Mouse (Mus musculus) liver, embryonic 11.5 days (tissue): ENCODE measurements around the gene Sidt1. TPM values are rescaled to one million over a fixed set of nuclear protein-coding genes. Genes with fewer than 3 reads are reported as not detected.

Experiments
- ATAC-seq: fragments of 200-750 bp; cut with Nextera tagmentation; replicated peaks from 2 replicates; pipeline ENCODE4 v1.8.0; 2017; ENCODE audit warnings: moderate number of reproducible peaks, mild to moderate bottlenecking, moderate TSS enrichment, moderate library complexity; ENCODE audit not compliant: low FRiP score
- DNase-seq: peaks from one replicate; pipeline ENCODE4 v3.0.0-alpha.2; 2017; ENCODE audit warnings: low spot score
- H3K27ac ChIP-seq: fragments of 300-500 bp; sonication (generic); 2 replicates; pipeline ENCODE4 v1.5.1; 2014; ENCODE audit warnings: mild to moderate bottlenecking, low read depth, low read length, control low read depth
- H3K27me3 ChIP-seq: fragments of 300-500 bp; sonication (generic); replicated peaks from 2 replicates; pipeline ENCODE4 v1.6.1; 2014; ENCODE audit warnings: low read length, mixed read lengths; ENCODE audit not compliant: control insufficient read depth, insufficient read depth
- H3K36me3 ChIP-seq: fragments of 300-500 bp; sonication (generic); 2 replicates; pipeline ENCODE4 v1.6.1; 2014; ENCODE audit warnings: mild to moderate bottlenecking, low read length, moderate library complexity, mixed read lengths; ENCODE audit not compliant: control insufficient read depth, insufficient read depth
- H3K4me1 ChIP-seq: fragments of 300-500 bp; sonication (generic); replicated peaks from 2 replicates; pipeline ENCODE4 v1.6.1; 2014; ENCODE audit warnings: low read length, mixed read lengths; ENCODE audit not compliant: control insufficient read depth, insufficient read depth
- H3K4me2 ChIP-seq: fragments of 300-500 bp; sonication (generic); 2 replicates; pipeline ENCODE4 v1.6.1; 2014; ENCODE audit warnings: mild to moderate bottlenecking, control low read depth, moderate library complexity
- H3K4me3 ChIP-seq: fragments of 300-500 bp; sonication (generic); 2 replicates; pipeline ENCODE4 v1.5.1; 2014; ENCODE audit warnings: low read depth, low read length, control low read depth
- H3K9ac ChIP-seq: fragments of 300-500 bp; sonication (generic); 2 replicates; pipeline ENCODE4 v1.6.1; 2014; ENCODE audit warnings: low read depth, low read length, control low read depth
- H3K9me3 ChIP-seq: fragments of 300-500 bp; sonication (generic); 2 replicates; pipeline ENCODE4 v1.6.1; 2016; ENCODE audit warnings: low read length, inconsistent platforms, mixed read lengths; ENCODE audit not compliant: control insufficient read depth
- WGBS: fragments of 180-500 bp; shearing (Covaris S2); extraction: QIAGEN DNeasy Blood & Tissue Kit; methylation state at CpG from one replicate; pipeline ENCODE4 v1.1.7; 2014; 5-methylcytosine and 5-hydroxymethylcytosine counted together
- polyA plus RNA-seq: library from polyadenylated mRNA; unstranded; fragments of >200 nt; fragmentation: Nextera tagmentation; extraction: Ambion mirVana; gene quantifications from 2 replicates; pipeline ENCODE4 v1.2.1, GENCODE M21; 2014

The Sidt1 gene
- polyA plus RNA-seq, 1 experiment from 2014 or later: not detected

GRCm38 (mm10) chr16:44216417-44216816, 116.6 kb downstream of the Sidt1 start:
- Histone ChIP-seq H3K27me3 (no peaks in the 10 kb centered on the region), H3K4me2 (no peak overlapping the region), H3K4me3 (no peak overlapping the region), H3K9ac (no peak overlapping the region), H3K4me1 (no peaks in the 10 kb centered on the region), H3K27ac (no peak overlapping the region), H3K36me3 (peaks cover 46% of the 10 kb centered on the region), H3K9me3 (no peaks in the 10 kb centered on the region)
- 90% methylated on average over 7 of the region's 7 CpGs for WGBS
- no peak for DNase-seq
- no peak for ATAC-seq

- Histone ChIP-seq H3K9ac (no peak overlapping the region), H3K4me1 (peaks cover 2% of the 10 kb centered on the region; the same call in 1 of the 2 replicates), H3K9me3 (no peaks in the 10 kb centered on the region), H3K36me3 (peaks cover 46% of the 10 kb centered on the region), H3K27me3 (no peaks in the 10 kb centered on the region), H3K27ac (no peak overlapping the region), H3K4me3 (no peak overlapping the region), H3K4me2 (no peak overlapping the region)
- WGBS: 94% methylated on average over 9 of the region's 9 CpGs
- DNase-seq: no peak
- no peak for ATAC-seq
Observed at GRCm38 (mm10) chr16:44215513-44215912, 117.5 kb downstream of the Sidt1 start.

DNA sequence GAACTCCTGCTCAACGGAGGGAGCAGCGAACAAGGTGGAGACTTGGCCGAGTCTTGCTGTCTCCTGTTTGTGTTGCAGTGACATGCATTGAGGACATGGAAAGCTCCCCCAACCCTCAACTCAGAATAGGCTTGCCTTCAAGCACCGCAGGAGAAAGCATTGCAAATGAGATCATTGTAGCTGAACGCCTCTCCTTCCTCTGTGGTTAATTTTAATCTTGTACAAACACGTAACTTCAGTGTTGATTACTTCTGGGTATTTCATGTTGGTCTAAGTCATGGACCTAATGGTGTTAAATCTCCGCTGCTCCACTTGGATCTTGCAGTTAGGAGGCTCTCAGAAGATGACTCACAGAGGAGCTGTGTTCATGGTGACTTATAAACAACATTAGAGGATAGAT, 120.3 kb downstream of the Sidt1 start:
- ATAC-seq (no peak), DNase-seq (no peak)
- Histone ChIP-seq H3K9ac (no peak overlapping the region), H3K27me3 (no peaks in the 10 kb centered on the region), H3K4me3 (no peak overlapping the region), H3K27ac (no peak overlapping the region), H3K4me2 (no peak overlapping the region), H3K9me3 (no peaks in the 10 kb centered on the region), H3K36me3 (peaks cover 29% of the 10 kb centered on the region), H3K4me1 (peaks cover 10% of the 10 kb centered on the region)
- WGBS: 92% methylated on average over 7 of the region's 7 CpGs

DNA sequence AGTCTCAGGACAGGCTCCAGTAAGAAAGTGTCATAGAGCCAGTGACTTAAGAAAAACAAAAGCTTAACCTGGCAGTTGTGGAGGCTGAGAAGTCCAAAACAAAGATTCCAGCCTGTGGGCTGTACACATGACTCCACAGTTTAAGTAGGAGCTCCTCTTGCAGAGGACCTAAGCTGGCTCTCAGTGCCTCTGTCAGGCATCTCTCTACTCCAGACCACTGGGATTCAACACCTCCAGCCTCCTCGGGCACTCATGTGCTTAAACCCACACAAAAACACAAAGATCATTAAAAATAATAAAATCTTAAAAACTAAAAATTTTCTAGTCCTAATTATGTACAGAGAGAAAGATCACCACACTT, 122.0 kb downstream of the Sidt1 start:
- H3K36me3 ChIP-seq: peaks cover 13% of the 10 kb centered on the region
- 97% methylated on average over 1 of the region's 1 CpGs for WGBS
- ATAC-seq (no peak), DNase-seq (no peak)
- no peak overlapping the region for H3K9ac ChIP-seq
- H3K27me3 ChIP-seq: no peaks in the 10 kb centered on the region
- no peaks in the 10 kb centered on the region for H3K9me3 ChIP-seq
- H3K4me2 ChIP-seq: no peak overlapping the region
- H3K4me3 ChIP-seq: no peak overlapping the region
- H3K4me1 ChIP-seq: peaks cover 10% of the 10 kb centered on the region
- no peak overlapping the region for H3K27ac ChIP-seq

- WGBS: 60% methylated on average over 10 of the region's 10 CpGs
- no peak overlapping the region for H3K9ac ChIP-seq
- peak; percentile 85 for ATAC-seq
- no peaks in the 10 kb centered on the region for H3K9me3 ChIP-seq
- H3K4me2 ChIP-seq: no peak overlapping the region
- H3K27ac ChIP-seq: peak overlapping the region; percentile 17; the same call in 1 of the 2 replicates
- DNase-seq: no peak
- no peak overlapping the region for H3K4me3 ChIP-seq
- no peaks in the 10 kb centered on the region for H3K27me3 ChIP-seq
- peaks cover 7% of the 10 kb centered on the region; the same call in 1 of the 2 replicates for H3K36me3 ChIP-seq
- peaks cover 10% of the 10 kb centered on the region for H3K4me1 ChIP-seq
Observed at GRCm38 (mm10) chr16:44210156-44211053, 122.6 kb downstream of the Sidt1 start.

DNA sequence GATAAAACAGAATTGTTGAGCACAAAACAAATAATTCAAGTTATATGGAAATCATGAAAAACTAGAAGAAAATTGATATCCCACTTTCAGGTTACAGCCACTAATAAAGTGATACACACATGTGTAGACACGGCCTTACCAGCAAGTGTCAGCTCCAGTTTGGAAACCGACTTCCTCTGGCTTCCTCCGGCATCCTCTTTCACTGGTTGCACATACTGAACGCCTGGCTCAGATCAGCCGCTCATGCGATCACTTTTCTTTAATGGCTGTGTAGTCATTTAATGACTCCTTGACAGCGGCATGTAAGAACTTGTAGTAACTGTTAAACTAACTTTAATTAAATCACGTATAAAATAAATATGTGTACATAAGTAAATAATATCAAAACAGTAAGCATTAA, 127.0 kb downstream of the Sidt1 start:
- WGBS: 93% methylated on average over 8 of the region's 8 CpGs
- H3K9me3 ChIP-seq: no peaks in the 10 kb centered on the region
- no peak overlapping the region for H3K4me3 ChIP-seq
- H3K4me2 ChIP-seq: no peak overlapping the region
- peaks cover 10% of the 10 kb centered on the region for H3K4me1 ChIP-seq
- H3K27me3 ChIP-seq: no peaks in the 10 kb centered on the region
- no peak for ATAC-seq
- no peak overlapping the region for H3K27ac ChIP-seq
- H3K36me3 ChIP-seq: peaks cover 7% of the 10 kb centered on the region
- DNase-seq: no peak
- H3K9ac ChIP-seq: no peak overlapping the region

- no peak overlapping the region for H3K4me3 ChIP-seq
- no peak overlapping the region for H3K9ac ChIP-seq
- no peaks in the 10 kb centered on the region for H3K4me1 ChIP-seq
- 80% methylated on average over 6 of the region's 6 CpGs for WGBS
- no peak overlapping the region for H3K4me2 ChIP-seq
- no peak for ATAC-seq
- H3K9me3 ChIP-seq: no peaks in the 10 kb centered on the region
- peaks cover 11% of the 10 kb centered on the region for H3K36me3 ChIP-seq
- H3K27ac ChIP-seq: no peak overlapping the region
- DNase-seq: no peak
- no peaks in the 10 kb centered on the region for H3K27me3 ChIP-seq
Observed at GRCm38 (mm10) chr16:44204331-44204730, 128.7 kb downstream of the Sidt1 start.

- Histone ChIP-seq H3K4me2 (no peak overlapping the region), H3K9ac (no peak overlapping the region), H3K36me3 (peaks cover 11% of the 10 kb centered on the region), H3K4me3 (no peak overlapping the region), H3K4me1 (no peaks in the 10 kb centered on the region), H3K27me3 (no peaks in the 10 kb centered on the region), H3K27ac (no peak overlapping the region), H3K9me3 (no peaks in the 10 kb centered on the region)
- no peak for DNase-seq
- ATAC-seq: no peak
- WGBS: 84% methylated on average over 4 of the region's 4 CpGs
Observed at GRCm38 (mm10) chr16:44200146-44200545, 132.8 kb downstream of the Sidt1 start.
